Mouse (Mus musculus) ES-Bruce4 (cell line): ENCODE results near the gene Sgip1.

Source experiments
- CTCF ChIP-seq: IDR thresholded peaks from one replicate; pipeline ENCODE4 v1.8.1; 2011; ENCODE audit warnings: low read depth, low read length
- EP300 ChIP-seq: IDR thresholded peaks from 2 replicates; pipeline ENCODE4 v1.6.1; 2011; ENCODE audit warnings: low read depth, low read length; ENCODE audit not compliant: insufficient read depth
- POLR2A ChIP-seq: IDR thresholded peaks from one replicate; pipeline ENCODE4 v1.8.1; 2011; ENCODE audit warnings: low read length; ENCODE audit not compliant: insufficient read depth

DNA sequence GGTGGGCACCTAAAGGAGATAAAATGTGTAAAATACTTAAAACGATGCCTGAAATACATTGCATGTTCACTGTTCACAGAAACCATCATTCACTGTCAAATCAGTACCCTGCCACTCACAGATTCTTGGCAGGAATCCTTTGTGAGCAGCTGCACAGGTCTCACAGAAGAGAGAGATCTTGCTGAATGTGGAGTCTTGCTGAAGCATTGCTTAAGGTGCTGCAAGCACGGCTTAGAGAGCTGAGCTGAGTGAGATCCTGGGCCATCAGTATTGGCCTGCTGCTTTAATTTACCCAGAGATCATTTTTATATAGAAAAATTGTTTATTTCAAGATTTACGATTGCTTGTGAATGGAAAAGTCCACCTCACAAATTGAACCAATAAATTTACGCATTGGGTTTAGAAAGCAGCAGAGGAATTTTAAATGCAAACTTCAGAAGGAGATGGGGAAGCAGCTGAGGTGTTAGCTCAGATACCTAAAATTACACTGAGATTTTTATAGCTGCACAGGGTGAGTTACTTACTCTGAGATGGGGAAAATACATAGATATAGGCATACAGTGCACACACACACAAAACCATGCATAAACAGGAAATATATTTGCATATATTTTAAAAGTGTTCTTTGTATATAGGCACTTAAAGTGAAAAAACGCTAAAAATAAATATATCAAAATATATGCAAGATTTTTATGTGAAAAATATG is 23.8 kb upstream of the Sgip1 start:
- TF ChIP-seq POLR2A (no peak), EP300 (no peak), CTCF (no peak)
